23 mouse cellular contexts compared by ENCODE assay signal in the genomic region with DNA sequence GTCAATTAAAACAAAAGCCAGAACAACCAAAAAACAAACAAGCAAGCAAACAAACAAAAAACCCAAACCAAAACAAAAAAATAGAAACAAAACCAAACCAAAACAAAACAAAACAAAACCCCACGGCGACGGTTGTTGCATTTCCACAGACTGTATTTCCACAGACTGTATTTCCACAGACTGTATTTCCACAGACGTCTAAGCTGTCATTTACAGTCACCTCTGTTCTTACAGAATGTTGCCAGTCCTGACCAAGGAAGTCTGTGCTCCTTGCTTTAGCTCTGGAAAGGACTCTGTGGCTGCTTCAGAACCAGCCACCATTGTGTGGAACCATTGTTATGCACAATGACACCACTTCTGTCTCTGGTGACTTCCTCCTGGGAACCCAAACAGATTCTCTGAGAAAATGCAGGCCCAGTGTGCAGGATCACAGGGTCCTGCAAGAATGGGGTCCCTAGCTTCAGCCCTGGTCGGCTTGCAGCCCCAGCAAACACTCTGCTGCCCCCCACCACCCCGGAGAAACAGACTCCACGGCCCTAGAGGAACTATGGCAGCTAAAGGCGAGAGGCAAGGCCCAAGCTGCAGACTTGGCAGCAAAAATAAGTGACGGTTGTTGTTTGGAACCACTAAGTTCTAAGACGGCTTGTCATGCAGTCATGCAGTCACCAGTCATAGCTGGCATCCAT. TPM values are rescaled to one million over a fixed set of nuclear protein-coding genes. Genes with fewer than 3 reads are reported as not detected.
DNase-seq lines count a peak whose midpoint lies in the region; ATAC-seq and TF ChIP-seq lines count a peak whose summit lies in the region.
"Had no signal": no experiment of that assay in that cellular context is flagged by ENCODE, and none has a peak within 500 bp of the region (broad histone marks: within the 10 kb centered on the region; RNA-seq: fewer than 3 reads in every experiment).

No protein-coding gene starts in this region.

- peaks cover 8% of the 10 kb centered on the region for H3K36me3 ChIP-seq in heart, postnatal 0 days (replicated peaks; ENCODE audit: control insufficient read depth, insufficient read depth, low read length)
- H3K36me3 ChIP-seq in limb, embryonic 14.5 days (ENCODE audit: control insufficient read depth, insufficient read depth, low read length): peaks cover 13% of the 10 kb centered on the region
- H3K36me3 ChIP-seq in kidney, embryonic 14.5 days (ENCODE audit: control insufficient read depth, insufficient read depth, low read length): 0 out of 2 replicates have a peak, but pooled peaks cover 2% of the 10 kb centered on the region
- H3K36me3 ChIP-seq: intestine, embryonic 15.5 days; midbrain, embryonic 15.5 days; neural tube, embryonic 12.5 days had no signal

- no peak for TF ChIP-seq EP300 in heart, postnatal 0 days (IDR thresholded peaks at IDR 0.05; ENCODE audit: low read depth)

- DNase-seq in heart, postnatal 0 days (ENCODE audit: low spot score): no peak
- no peak for DNase-seq in heart, adult 8-10 months (ENCODE audit: low spot score)
- DNase-seq in 3134 (ENCODE audit: extremely low read depth, insufficient read length, low spot score) (peak; percentile 59), adipocyte (ENCODE audit: low spot score) (peak; percentile 54)
- no peak for DNase-seq in limb, embryonic 14.5 days (ENCODE audit: low spot score)
- DNase-seq in adrenal gland, postnatal 36 days: no peak
- DNase-seq: adrenal gland, postnatal 25 days; heart, postnatal 36 days; kidney, postnatal 14 days; lung, embryonic 14.5 days; thymus, adult 2 months had no signal

- 70% methylated on average over 10 of the region's 10 CpGs for whole genome bisulfite sequencing in heart, postnatal 0 days
- WGBS in limb, embryonic 14.5 days: 73% methylated on average over 10 of the region's 10 CpGs
- WGBS in kidney, embryonic 14.5 days: 73% methylated on average over 10 of the region's 10 CpGs

- H3K27ac ChIP-seq in heart, postnatal 0 days (ENCODE audit: low read depth): 0 out of 2 replicates have a peak overlapping the region, but pooled peaks have one; percentile 22
- H3K27ac ChIP-seq in limb, embryonic 14.5 days (replicated peaks; ENCODE audit: low read depth, low read length): peak overlapping the region; percentile 49; the same call in 1 of the 2 replicates
- no peak overlapping the region for H3K27ac ChIP-seq in kidney, embryonic 14.5 days (ENCODE audit: low read depth, low read length)
- H3K27ac ChIP-seq: intestine, embryonic 15.5 days; macrophage; midbrain, embryonic 15.5 days; neural tube, embryonic 12.5 days had no signal

- H3K9me3 ChIP-seq in heart, postnatal 0 days (replicated peaks; ENCODE audit: control insufficient read depth, low read length): no peaks in the 10 kb centered on the region
- no peaks in the 10 kb centered on the region for H3K9me3 ChIP-seq in limb, embryonic 14.5 days (ENCODE audit: control insufficient read depth, low read length)
- no peaks in the 10 kb centered on the region for H3K9me3 ChIP-seq in kidney, embryonic 14.5 days (ENCODE audit: control insufficient read depth, low read length)
- H3K9me3 ChIP-seq: G1E; intestine, embryonic 15.5 days; midbrain, embryonic 15.5 days; neural tube, embryonic 12.5 days had no signal

- no peaks in the 10 kb centered on the region for H3K27me3 ChIP-seq in heart, postnatal 0 days (ENCODE audit: control insufficient read depth, insufficient read depth, low read length)
- no peaks in the 10 kb centered on the region for H3K27me3 ChIP-seq in limb, embryonic 14.5 days (ENCODE audit: control insufficient read depth, insufficient read depth, low read length)
- no peaks in the 10 kb centered on the region for H3K27me3 ChIP-seq in kidney, embryonic 14.5 days (ENCODE audit: control insufficient read depth, insufficient read depth, low read length)
- H3K27me3 ChIP-seq: intestine, embryonic 15.5 days; midbrain, embryonic 15.5 days; neural tube, embryonic 12.5 days had no signal

- no peak for TF ChIP-seq CTCF in heart, postnatal 0 days (IDR thresholded peaks at IDR 0.05; ENCODE audit: low read depth)

- peaks cover 25% of the 10 kb centered on the region for H3K4me1 ChIP-seq in heart, postnatal 0 days (ENCODE audit: control insufficient read depth, insufficient read depth)
- peaks cover 23% of the 10 kb centered on the region for H3K4me1 ChIP-seq in limb, embryonic 14.5 days (ENCODE audit: control insufficient read depth, insufficient read depth, low read length)
- H3K4me1 ChIP-seq in kidney, embryonic 14.5 days (ENCODE audit: control insufficient read depth, insufficient read depth, low read length): no peaks in the 10 kb centered on the region

- no peak for TF ChIP-seq POLR2A in limb, embryonic 14.5 days (IDR thresholded peaks at IDR 0.05; ENCODE audit: borderline replicate concordance, extremely low read depth, insufficient read depth, insufficient read length)

- ATAC-seq in heart, postnatal 0 days (ENCODE audit: insufficient read depth, low read depth): no peak
- ATAC-seq in limb, embryonic 14.5 days (ENCODE audit: low FRiP score, low read depth): no peak
- no peak for ATAC-seq in megakaryocyte progenitor cell, adult 5-6 weeks (replicated peaks; ENCODE audit: poor library complexity)
- ATAC-seq in kidney, embryonic 14.5 days (ENCODE audit: low FRiP score, low TSS enrichment): no peak
- ATAC-seq: intestine, embryonic 15.5 days; midbrain, embryonic 15.5 days had no signal

- H3K4me2 ChIP-seq in heart, postnatal 0 days (ENCODE audit: low read depth, low read length): no peak overlapping the region
- H3K4me2 ChIP-seq in limb, embryonic 14.5 days (replicated peaks; ENCODE audit: low read depth, low read length, severe bottlenecking): no peak overlapping the region
- no peak overlapping the region for H3K4me2 ChIP-seq in kidney, embryonic 14.5 days (replicated peaks; ENCODE audit: low read depth, low read length)
- H3K4me2 ChIP-seq: intestine, embryonic 15.5 days; lung, embryonic 14.5 days; midbrain, embryonic 15.5 days; neural tube, embryonic 12.5 days had no signal

- no peak overlapping the region for H3K9ac ChIP-seq in heart, postnatal 0 days (replicated peaks; ENCODE audit: low read depth, low read length)
- H3K9ac ChIP-seq in limb, embryonic 14.5 days (ENCODE audit: low read depth, low read length, severe bottlenecking): no peak overlapping the region
- no peak overlapping the region for H3K9ac ChIP-seq in kidney, embryonic 14.5 days (ENCODE audit: low read depth, low read length)
- H3K9ac ChIP-seq: intestine, embryonic 15.5 days; lung, embryonic 14.5 days; midbrain, embryonic 15.5 days; neural tube, embryonic 12.5 days had no signal

- no peak overlapping the region for H3K4me3 ChIP-seq in heart, postnatal 0 days (ENCODE audit: low read depth, low read length)
- H3K4me3 ChIP-seq in limb, embryonic 14.5 days (replicated peaks; ENCODE audit: low read length): no peak overlapping the region
- no peak overlapping the region for H3K4me3 ChIP-seq in kidney, embryonic 14.5 days (ENCODE audit: low read length)
- H3K4me3 ChIP-seq: intestine, embryonic 15.5 days; midbrain, embryonic 15.5 days; neural tube, embryonic 12.5 days had no signal

RNA-seq across cellular contexts. Expression of a gene that starts 30.7 kb away (rescaled TPM):
- 22.4 and 25.5 TPM in 2 replicates for total RNA-seq in heart, postnatal 0 days (2014; rRNA removed; ENCODE audit: low replicate concordance)
- 9.2 and 12.2 TPM in 2 replicates for polyA plus RNA-seq in heart, postnatal 0 days (2015; fragmentation: Nextera tagmentation; extraction: Ambion mirVana)
- 10 to 100 TPM; 12.2 to 14.6 (median 14.0) TPM for total RNA-seq in heart, adult 8-10 months (2022)
- 14.7 and 18.2 TPM in 2 replicates for polyA plus RNA-seq in limb, embryonic 14.5 days (2012; rRNA removed)
- polyA plus RNA-seq in limb, embryonic 14.5 days (2014; fragmentation: Nextera tagmentation; extraction: Ambion mirVana): 16.5 and 16.6 TPM in 2 replicates
- total RNA-seq in megakaryocyte progenitor cell, adult 5-6 weeks (2015): 13.3 and 18.9 TPM in 2 replicates
- total RNA-seq in megakaryocyte progenitor cell, adult 5-6 weeks (2017): 34.8 and 35.6 TPM in 2 replicates
- total RNA-seq in adrenal gland, postnatal 36 days (2021): 10 to 100 TPM; 27.4 to 66.4 TPM
- polyA plus RNA-seq in kidney, embryonic 14.5 days (2014; fragmentation: Nextera tagmentation; extraction: Ambion mirVana): 11.5 and 20.6 TPM in 2 replicates

RNA-seq across cellular contexts. Expression of a gene that starts 30.9 kb away (rescaled TPM):
- 29.0 and 43.1 TPM in 2 replicates for total RNA-seq in heart, postnatal 0 days (2014; rRNA removed; ENCODE audit: low replicate concordance)
- 14.6 and 15.0 TPM in 2 replicates for polyA plus RNA-seq in heart, postnatal 0 days (2015; fragmentation: Nextera tagmentation; extraction: Ambion mirVana)
- total RNA-seq in heart, adult 8-10 months (2022): 10 to 100 TPM in 3 of 4 experiments, 1 to 10 TPM in 1; 9.4 to 10.5 (median 10.4) TPM
- 52.0 and 70.2 TPM in 2 replicates for polyA plus RNA-seq in limb, embryonic 14.5 days (2012; rRNA removed)
- polyA plus RNA-seq in limb, embryonic 14.5 days (2014; fragmentation: Nextera tagmentation; extraction: Ambion mirVana): 34.7 and 35.8 TPM in 2 replicates
- total RNA-seq in megakaryocyte progenitor cell, adult 5-6 weeks (2015): 14.7 and 15.6 TPM in 2 replicates
- 8.1 and 14.3 TPM in 2 replicates for total RNA-seq in megakaryocyte progenitor cell, adult 5-6 weeks (2017)
- total RNA-seq in adrenal gland, postnatal 36 days (2021): 10 to 100 TPM; 48.3 to 73.1 TPM
- polyA plus RNA-seq in kidney, embryonic 14.5 days (2014; fragmentation: Nextera tagmentation; extraction: Ambion mirVana): 27.9 and 30.9 TPM in 2 replicates

RNA-seq across cellular contexts. Expression of a gene that starts 31.1 kb away (rescaled TPM):
- total RNA-seq in heart, postnatal 0 days (2014; rRNA removed; ENCODE audit: low replicate concordance): not detected in 2 replicates
- 1.7 and 1.9 TPM in 2 replicates for polyA plus RNA-seq in heart, postnatal 0 days (2015; fragmentation: Nextera tagmentation; extraction: Ambion mirVana)
- 1 to 10 TPM in 1 of 4 experiments, under 1 TPM in 2, not detected in 1; 0.46 to 1.1 (median 0.75) TPM for total RNA-seq in heart, adult 8-10 months (2022)
- polyA plus RNA-seq in limb, embryonic 14.5 days (2012; rRNA removed): not detected in 2 replicates
- polyA plus RNA-seq in limb, embryonic 14.5 days (2014; fragmentation: Nextera tagmentation; extraction: Ambion mirVana): 3.0 TPM in 1 of 2 replicates, not detected in the other
- not detected in 2 replicates for total RNA-seq in megakaryocyte progenitor cell, adult 5-6 weeks (2015)
- total RNA-seq in megakaryocyte progenitor cell, adult 5-6 weeks (2017): not detected in 2 replicates
- total RNA-seq in adrenal gland, postnatal 36 days (2021): not detected
- 3.3 TPM in 1 of 2 replicates, not detected in the other for polyA plus RNA-seq in kidney, embryonic 14.5 days (2014; fragmentation: Nextera tagmentation; extraction: Ambion mirVana)
- total RNA-seq: common myeloid progenitor, adult 5-6 weeks; G1E; layer of hippocampus, postnatal 10 days had no signal
- polyA plus RNA-seq: forebrain, embryonic 11.5 days; G1E; gonadal fat pad, adult 2 months; macrophage; small intestine, adult 2 months; thymus, adult 2 months had no signal

Comparison
In these comparisons a context has a peak if more than half of its experiments do, and no peak if none do; other contexts are left out.
1. DNase-seq: peak in 3134 (single experiment) and adipocyte (single experiment); none in heart, postnatal 0 days (single experiment), heart, adult 8-10 months (single experiment), limb, embryonic 14.5 days (single experiment) and adrenal gland, postnatal 36 days (0 of 2).